Mouse (Mus musculus) thymus, adult 2 months (tissue): Measurements from ENCODE around the gene Adamts18.

ENCODE experiments used
- CTCF ChIP-seq: fragments of 200-500 bp; IDR thresholded peaks from 2 replicates; pipeline ENCODE4 v1.5.1; 2012; ENCODE audit warnings: mild to moderate bottlenecking, control low read depth, low read length, moderate library complexity, borderline replicate concordance; ENCODE audit not compliant: control insufficient read depth, poor library complexity, insufficient read depth; ENCODE audit errors: extremely low read depth
- POLR2A ChIP-seq: fragments of 200-500 bp; IDR thresholded peaks from 2 replicates; pipeline ENCODE4 v1.6.1; 2012; ENCODE audit warnings: mild to moderate bottlenecking, low read length, control low read depth, moderate library complexity; ENCODE audit not compliant: control insufficient read depth, poor library complexity, insufficient read depth; ENCODE audit errors: extremely low read depth

DNA sequence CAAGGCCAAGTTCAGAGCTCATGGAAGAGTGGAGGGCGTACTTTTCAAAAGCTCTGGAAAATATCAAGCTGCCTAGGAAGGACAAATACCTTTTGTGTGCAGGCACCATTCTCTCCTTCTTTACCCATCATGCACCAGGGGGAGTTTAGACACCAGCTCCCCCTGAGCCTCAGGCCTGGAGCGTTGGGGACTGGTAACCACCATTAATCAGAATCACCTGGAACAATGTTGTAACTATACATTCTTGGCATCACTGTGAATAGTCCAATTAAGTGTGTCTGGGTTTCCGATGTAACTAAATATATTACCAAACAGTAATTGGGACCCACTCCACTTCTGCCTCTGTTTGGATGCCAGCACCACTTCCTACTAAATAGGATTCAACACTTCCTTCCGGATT is 5.2 kb upstream of the Adamts18 start:
- TF ChIP-seq CTCF (no peak), POLR2A (no peak)
